Mouse (Mus musculus) kidney, adult 2 months (tissue): ENCODE results near the gene Pgpep1l. TPM values are rescaled to one million over a fixed set of nuclear protein-coding genes. Genes with fewer than 3 reads are reported as not detected.

Experiments used
- DNase-seq: peaks from one replicate; pipeline ENCODE4 v3.0.0; 2021
- H3K27ac ChIP-seq: fragments of 200-500 bp; 2 replicates; pipeline ENCODE4 v1.5.1; 2012; ENCODE audit warnings: low read depth, low read length, control low read depth, inconsistent platforms; ENCODE audit not compliant: insufficient read depth
- H3K27me3 ChIP-seq: fragments of 200-500 bp; replicated peaks from 2 replicates; pipeline ENCODE4 v1.6.1; 2012; ENCODE audit warnings: mild to moderate bottlenecking, moderate library complexity, low read length, inconsistent platforms; ENCODE audit not compliant: control insufficient read depth, insufficient read depth
- H3K36me3 ChIP-seq: fragments of 200-500 bp; 2 replicates; pipeline ENCODE4 v1.6.1; 2012; ENCODE audit warnings: mild to moderate bottlenecking, moderate library complexity, low read length, inconsistent platforms; ENCODE audit not compliant: control insufficient read depth, insufficient read depth
- H3K4me1 ChIP-seq: fragments of 200-500 bp; 2 replicates; pipeline ENCODE4 v1.6.1; 2011; ENCODE audit warnings: low read length; ENCODE audit not compliant: control insufficient read depth, insufficient read depth
- H3K4me3 ChIP-seq: fragments of 200-500 bp; 2 replicates; pipeline ENCODE4 v1.5.1; 2011; ENCODE audit warnings: mild to moderate bottlenecking, low read depth, low read length, control low read depth; ENCODE audit not compliant: insufficient read depth
- CTCF ChIP-seq: fragments of 200-500 bp; conservative IDR thresholded peaks from 2 replicates; pipeline ENCODE4 v1.5.1; 2011; ENCODE audit warnings: low read depth, mild to moderate bottlenecking, control low read depth, low read length, moderate library complexity, mixed read lengths; ENCODE audit not compliant: insufficient read depth, insufficient read length
- POLR2A ChIP-seq: fragments of 200-500 bp; IDR thresholded peaks from one replicate; pipeline ENCODE4 v1.6.1; 2011; ENCODE audit warnings: low read depth, low read length, control low read depth
- WGBS: fragments of 180-500 bp; shearing (Covaris S2); methylation state at CpG from one replicate; pipeline ENCODE4 v1.1.7; 2018; 5-methylcytosine and 5-hydroxymethylcytosine counted together
- polyA plus RNA-seq: library from polyadenylated mRNA; depleted of rRNA; stranded (reverse); fragments of >200 nt; gene quantifications from 2 replicates; pipeline ENCODE4 v1.2.3, GENCODE M21; 2012

Gene Pgpep1l
- polyA plus RNA-seq, 1 experiment, result 1.1 TPM

DNA sequence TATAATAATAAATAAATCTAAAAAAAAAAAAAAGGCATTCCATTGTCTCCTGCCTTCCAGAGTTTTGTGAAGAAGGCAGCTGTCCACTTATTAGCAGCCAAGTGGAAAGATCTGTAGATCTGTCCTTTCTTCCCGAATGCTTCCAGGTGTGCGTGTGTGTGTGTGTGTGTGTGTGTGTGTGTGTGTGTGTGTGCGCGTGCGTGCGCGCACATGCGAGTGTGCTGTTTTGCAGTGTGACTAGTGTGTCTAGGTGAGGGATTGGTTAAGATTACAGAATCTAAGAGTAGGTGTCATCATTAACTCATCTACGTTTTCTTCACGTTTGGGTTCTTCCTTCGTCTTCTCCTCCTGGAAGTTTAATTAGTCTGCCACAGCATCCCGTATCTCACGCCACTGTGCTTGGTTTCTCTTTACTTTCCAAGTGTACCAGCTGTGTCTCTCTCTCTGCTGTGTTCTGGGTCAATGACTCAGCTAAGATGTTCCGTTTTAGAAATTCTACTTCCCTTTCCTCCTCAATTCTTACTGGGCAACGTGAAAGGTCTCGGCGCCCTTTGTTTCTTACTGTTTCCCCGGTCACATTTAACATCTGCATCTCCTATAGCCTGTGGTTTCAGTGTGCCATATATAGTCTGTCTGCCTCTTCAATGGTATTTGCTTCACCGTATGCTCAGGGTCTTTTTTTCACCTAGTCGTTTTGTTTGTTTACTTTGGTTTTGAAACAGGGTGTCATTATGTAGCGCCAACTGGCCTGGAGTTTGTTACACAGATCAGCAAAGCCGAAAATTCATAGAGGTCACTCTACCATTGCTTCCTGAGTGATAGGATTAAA lies 18.5 kb upstream of the Pgpep1l start:
- peak; percentile 16 for DNase-seq
- H3K27me3 ChIP-seq, result no peaks in the 10 kb centered on the region
- no peak overlapping the region for H3K27ac ChIP-seq
- H3K4me1 ChIP-seq, result peaks cover 21% of the 10 kb centered on the region; the same call in 1 of the 2 replicates
- WGBS, result 66% methylated on average over 22 of the region's 22 CpGs
- no peak for TF ChIP-seq POLR2A
- TF ChIP-seq CTCF, result no peak
- H3K36me3 ChIP-seq, result no peaks in the 10 kb centered on the region
- H3K4me3 ChIP-seq, result no peak overlapping the region

DNA sequence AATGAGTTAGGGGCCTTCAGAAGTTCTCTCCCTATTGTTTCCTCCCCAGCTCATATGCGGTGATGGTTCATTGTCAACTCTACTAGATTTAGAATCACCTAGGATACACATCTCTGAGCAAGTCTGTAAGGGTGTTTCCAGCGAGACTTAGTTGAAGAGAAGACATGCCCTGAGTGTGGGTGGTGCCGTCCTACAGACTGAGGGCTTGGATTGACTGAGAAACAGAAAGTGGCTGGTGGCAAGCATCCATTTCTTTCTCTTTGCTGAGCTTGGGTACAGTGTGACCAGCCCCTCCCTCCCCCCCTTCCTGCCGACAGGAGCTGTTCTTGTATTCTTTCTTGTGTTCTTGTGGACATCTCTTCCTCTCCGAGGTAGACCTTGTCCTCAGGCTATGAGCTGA lies 17.3 kb upstream of the Pgpep1l start:
- H3K27ac ChIP-seq, result no peak overlapping the region
- DNase-seq, result no peak
- 53% methylated on average over 5 of the region's 5 CpGs for WGBS
- no peaks in the 10 kb centered on the region for H3K27me3 ChIP-seq
- TF ChIP-seq POLR2A, result no peak
- no peak for TF ChIP-seq CTCF
- peaks cover 24% of the 10 kb centered on the region; the same call in 1 of the 2 replicates for H3K4me1 ChIP-seq
- no peak overlapping the region for H3K4me3 ChIP-seq
- H3K36me3 ChIP-seq, result no peaks in the 10 kb centered on the region

DNA sequence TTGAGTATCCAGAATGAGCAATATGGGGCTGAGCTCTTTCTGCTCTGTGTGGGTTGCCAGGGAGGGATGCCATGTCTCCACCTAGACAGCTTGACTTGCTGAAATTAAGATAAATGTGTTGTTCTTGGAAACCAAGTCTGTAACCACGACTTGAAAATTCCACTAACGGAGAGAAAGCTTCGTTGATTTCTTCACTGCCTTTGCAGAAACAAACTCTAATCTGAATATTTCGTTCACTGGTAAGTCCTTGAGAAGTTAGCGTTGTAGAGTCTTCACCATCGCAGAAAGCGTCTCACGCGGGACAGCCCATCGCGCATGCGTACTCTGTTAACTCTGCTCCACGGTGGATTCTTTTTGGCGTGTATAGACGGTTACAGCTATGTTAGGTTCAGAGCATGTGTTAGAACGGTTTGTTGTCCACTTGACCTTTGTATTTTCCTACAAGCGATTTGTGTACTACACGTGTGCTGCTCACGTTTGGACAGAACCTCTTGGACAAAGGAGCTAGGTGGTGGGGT lies 16.4 kb upstream of the Pgpep1l start:
- Histone ChIP-seq H3K27me3 (no peaks in the 10 kb centered on the region), H3K4me3 (no peak overlapping the region), H3K4me1 (peaks cover 20% of the 10 kb centered on the region; the same call in 1 of the 2 replicates), H3K36me3 (no peaks in the 10 kb centered on the region), H3K27ac (no peak overlapping the region)
- no peak for TF ChIP-seq CTCF
- TF ChIP-seq POLR2A, result no peak
- no peak for DNase-seq
- WGBS, result 84% methylated on average over 19 of the region's 19 CpGs

DNA sequence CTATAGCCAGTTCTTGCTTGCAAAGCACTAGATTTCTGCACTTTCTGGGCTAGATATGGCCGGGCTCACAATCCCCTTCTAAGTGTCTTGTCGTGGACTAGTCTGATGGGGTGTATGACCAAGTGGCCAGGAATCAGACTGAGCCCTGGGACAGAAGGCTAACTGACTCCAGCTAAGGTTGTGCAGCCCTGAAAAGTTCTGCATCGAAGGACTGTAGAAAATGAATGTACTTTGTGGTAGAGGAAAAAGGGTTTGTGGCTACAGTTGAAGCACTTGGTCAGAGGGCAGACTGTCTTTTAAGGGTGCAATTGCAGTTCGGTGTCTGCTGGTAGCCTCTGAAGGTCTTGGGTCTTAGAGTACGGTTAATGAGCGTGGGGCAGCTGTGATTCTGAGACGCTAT lies 15.4 kb upstream of the Pgpep1l start:
- 87% methylated on average over 7 of the region's 7 CpGs for WGBS

DNA sequence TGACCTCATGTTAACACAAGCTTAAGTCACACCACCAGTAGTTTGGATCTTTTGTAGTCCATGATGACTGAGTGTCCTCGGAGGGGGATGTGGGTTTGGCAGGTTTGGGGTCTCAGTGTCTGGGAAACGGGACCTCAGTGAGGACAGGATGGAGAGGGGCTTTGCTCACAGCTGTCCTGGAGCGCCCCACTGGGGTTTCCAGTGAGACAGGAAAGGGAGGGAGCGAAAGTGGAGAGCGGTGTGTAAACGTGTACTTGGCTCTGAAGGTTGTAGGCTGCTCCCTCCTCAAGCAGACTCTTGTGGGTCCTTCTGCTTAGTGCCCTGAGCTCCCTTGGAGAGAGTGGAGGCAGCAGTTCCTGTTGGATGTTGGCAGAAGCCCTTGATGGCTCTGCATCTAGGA lies 14.9 kb upstream of the Pgpep1l start:
- DNase-seq, result no peak
- no peak for TF ChIP-seq CTCF
- TF ChIP-seq POLR2A, result no peak
- Histone ChIP-seq H3K27ac (no peak overlapping the region), H3K36me3 (no peaks in the 10 kb centered on the region), H3K4me3 (no peak overlapping the region), H3K27me3 (no peaks in the 10 kb centered on the region), H3K4me1 (peaks cover 16% of the 10 kb centered on the region; the same call in 1 of the 2 replicates)
- WGBS, result 81% methylated on average over 6 of the region's 6 CpGs

More for the DNA sequence above, 15.4 kb upstream of the Pgpep1l start:
- Histone ChIP-seq H3K27ac (no peak overlapping the region), H3K4me1 (peaks cover 16% of the 10 kb centered on the region; the same call in 1 of the 2 replicates), H3K27me3 (no peaks in the 10 kb centered on the region), H3K36me3 (no peaks in the 10 kb centered on the region), H3K4me3 (no peak overlapping the region)
- TF ChIP-seq CTCF (no peak), POLR2A (no peak)
- no peak for DNase-seq

DNA sequence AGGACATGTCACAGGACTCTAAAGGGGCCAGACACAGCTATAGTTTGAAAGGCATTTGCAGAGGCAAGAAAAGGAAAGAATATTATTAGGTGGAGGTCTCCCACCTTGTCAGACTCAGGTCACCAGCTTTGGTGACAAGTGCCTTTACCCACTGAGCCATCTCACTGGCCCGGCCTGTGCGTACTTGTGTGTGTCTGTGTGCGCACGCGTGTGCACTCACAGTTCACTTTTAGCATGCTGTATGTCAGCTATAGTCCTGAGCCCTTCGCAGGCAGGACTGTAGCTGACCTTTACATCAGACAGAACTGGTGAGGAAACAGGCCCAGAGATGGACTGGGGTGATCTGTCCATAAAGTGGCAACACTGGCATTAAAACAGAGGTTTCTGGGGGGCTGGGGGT lies 14.4 kb upstream of the Pgpep1l start:
- Histone ChIP-seq H3K4me1 (peaks cover 16% of the 10 kb centered on the region; the same call in 1 of the 2 replicates), H3K27me3 (no peaks in the 10 kb centered on the region), H3K4me3 (no peak overlapping the region), H3K27ac (no peak overlapping the region), H3K36me3 (no peaks in the 10 kb centered on the region)
- DNase-seq, result no peak
- no peak for TF ChIP-seq CTCF
- TF ChIP-seq POLR2A, result no peak
- 96% methylated on average over 6 of the region's 6 CpGs for WGBS

DNA sequence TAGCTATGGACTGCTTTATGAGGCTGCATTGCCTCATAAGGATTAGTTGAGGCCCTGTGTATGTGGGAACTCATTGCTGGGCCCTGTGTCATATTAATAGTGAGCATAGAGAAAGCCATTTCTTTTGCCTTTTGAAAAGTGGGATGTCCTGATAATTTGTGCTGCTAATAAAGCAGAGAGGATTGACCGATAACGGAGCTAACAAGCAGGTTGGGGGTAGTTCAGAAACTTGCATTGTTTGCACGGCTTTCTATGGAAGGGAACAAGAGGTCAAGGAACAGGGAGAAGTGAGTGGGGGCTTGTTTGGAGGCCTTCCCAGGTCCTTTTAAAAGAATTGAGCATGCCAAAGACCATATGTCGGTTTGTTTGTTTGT lies 13.9 kb upstream of the Pgpep1l start:
- H3K36me3 ChIP-seq, result no peaks in the 10 kb centered on the region
- H3K27me3 ChIP-seq, result no peaks in the 10 kb centered on the region
- no peak overlapping the region for H3K27ac ChIP-seq
- WGBS, result 80% methylated on average over 4 of the region's 4 CpGs
- H3K4me1 ChIP-seq, result peaks cover 16% of the 10 kb centered on the region; the same call in 1 of the 2 replicates
- DNase-seq, result no peak
- TF ChIP-seq CTCF (no peak), POLR2A (no peak)
- H3K4me3 ChIP-seq, result no peak overlapping the region
